Mouse (Mus musculus): ENCODE measurements at regions not wholly inside any gene's neighbourhood (a gene's known extent, or its start where the extent isn't known, plus 50 kb on each side); places are given as distances from the start of the nearest gene placed in this dataset.
A peak's percentile ranks its signal among the peaks of the same experiment; 100 is the strongest.

- no peak for DNase-seq (ENCODE audit: low spot score in 2 of 2)
- Histone ChIP-seq H3K27ac (no peak overlapping the region), H3K4me3 (no peak overlapping the region)
- TF ChIP-seq CTCF (conservative IDR thresholded peaks at IDR 0.05): no peak
Measured at GRCm38 (mm10) chr5:42767688-42768087, 465.3 kb upstream of the Cpeb2 start.

GRCm38 (mm10) chr5:42777120-42777910, 455.7 kb upstream of the Cpeb2 start:
- Histone ChIP-seq H3K4me3 (no peak overlapping the region), H3K27ac (no peak overlapping the region)
- DNase-seq (ENCODE audit: low spot score in 2 of 2): peak; percentile 8 to 9
- TF ChIP-seq CTCF (conservative IDR thresholded peaks at IDR 0.05): no peak

GRCm38 (mm10) chr5:42805958-42806357, 427.0 kb upstream of the Cpeb2 start:
- peak in 1 of 2 experiments; percentile 13 for DNase-seq (ENCODE audit: low spot score in 2 of 2)
- Histone ChIP-seq H3K27ac (no peak overlapping the region), H3K4me3 (no peak overlapping the region)
- TF ChIP-seq CTCF (conservative IDR thresholded peaks at IDR 0.05): no peak

Measured in layer of hippocampus, adult 2 months (tissue).